Mouse (Mus musculus): ENCODE data around the gene Ccn1. TPM values are rescaled to one million over a fixed set of nuclear protein-coding genes. Genes with fewer than 3 reads are reported as not detected.
A peak's percentile ranks its signal among the peaks of the same experiment; 100 is the strongest.

Ccn1 gene
- 6.1 and 7.5 TPM in 2 replicates for polyA plus RNA-seq (2012; rRNA removed)

DNA sequence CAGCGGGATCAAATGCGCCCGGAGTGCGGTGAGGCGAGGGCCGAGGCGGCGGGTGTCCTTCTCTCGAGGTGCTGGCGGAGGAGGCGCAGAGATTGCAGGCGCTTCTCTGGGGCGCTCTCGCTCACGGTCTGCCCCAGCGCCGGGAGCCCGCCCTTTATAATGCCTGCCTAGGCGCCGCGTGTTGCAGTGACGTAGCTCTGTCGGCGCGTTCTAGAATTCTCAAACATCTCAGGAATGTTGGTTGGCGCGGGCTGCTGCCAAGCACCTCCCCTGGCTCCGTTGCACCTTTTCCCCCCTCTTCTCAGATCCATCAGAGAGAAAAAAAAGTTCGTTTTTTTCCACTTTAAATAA lies at the start of gene Ccn1:
TSS of gene Ccn1 (minus strand) at position 130 of the 351 bp plus-strand sequence.
- H3K27ac ChIP-seq (ENCODE audit: insufficient read depth, low read depth, low read length) = peak within 1 kb of the TSS; percentile 74
- 0 out of 2 replicates have a peak, but pooled peaks cover 4% of the 10 kb centered on the region for H3K4me1 ChIP-seq (ENCODE audit: control insufficient read depth, insufficient read depth, insufficient read length, low read length)
- 0 out of 2 replicates have a peak, but pooled peaks cover 1% of the 10 kb centered on the region for H3K36me3 ChIP-seq (ENCODE audit: control insufficient read depth, insufficient read depth, low read length)
- peaks cover 4% of the 10 kb centered on the region; the same call in 1 of the 2 replicates for H3K27me3 ChIP-seq (ENCODE audit: control insufficient read depth, insufficient read depth, low read length)
- TF ChIP-seq POLR2A (IDR thresholded peaks at IDR 0.05; ENCODE audit: low read depth, low read length) (peak; percentile 88), CTCF (IDR thresholded peaks at IDR 0.05; ENCODE audit: extremely low read depth, insufficient read length, insufficient replicate concordance, low read depth, low read length) (no peak)
- peak within 1 kb of the TSS; percentile 78 for H3K4me3 ChIP-seq (ENCODE audit: low read depth, low read length)
- under 1% methylated on average over 29 of the region's 29 CpGs for WGBS

DNA sequence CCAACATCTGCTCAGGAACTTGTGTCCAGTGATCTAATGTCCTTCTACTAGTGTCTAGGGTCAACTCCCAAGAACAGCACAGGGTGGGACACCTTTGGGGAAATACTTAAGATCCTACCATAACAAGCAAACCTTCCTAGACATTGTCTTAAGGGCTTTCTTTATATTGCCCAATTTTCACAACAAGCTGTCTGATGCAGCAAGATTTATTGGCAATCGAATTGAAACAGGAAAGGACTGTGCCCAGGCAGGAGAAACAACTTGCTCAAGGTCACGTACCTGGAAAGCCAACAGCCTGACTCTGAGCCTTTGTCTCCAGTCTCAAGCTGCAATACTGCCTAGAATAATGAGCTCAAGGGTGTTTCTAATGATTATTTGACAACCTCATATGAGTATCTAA lies 43.6 kb upstream of the Ccn1 start:
- H3K27me3 ChIP-seq (ENCODE audit: control insufficient read depth, insufficient read depth, low read length) = no peaks in the 10 kb centered on the region
- no peaks in the 10 kb centered on the region for H3K36me3 ChIP-seq (ENCODE audit: control insufficient read depth, insufficient read depth, low read length)
- TF ChIP-seq CTCF (IDR thresholded peaks at IDR 0.05; ENCODE audit: extremely low read depth, insufficient read length, insufficient replicate concordance, low read depth, low read length) (no peak), POLR2A (IDR thresholded peaks at IDR 0.05; ENCODE audit: low read depth, low read length) (no peak)
- no peak overlapping the region for H3K27ac ChIP-seq (ENCODE audit: insufficient read depth, low read depth, low read length)
- 55% methylated on average over 2 of the region's 2 CpGs for WGBS
- H3K4me3 ChIP-seq (ENCODE audit: low read depth, low read length) = no peak overlapping the region
- H3K4me1 ChIP-seq (ENCODE audit: control insufficient read depth, insufficient read depth, insufficient read length, low read length) = no peaks in the 10 kb centered on the region

DNA sequence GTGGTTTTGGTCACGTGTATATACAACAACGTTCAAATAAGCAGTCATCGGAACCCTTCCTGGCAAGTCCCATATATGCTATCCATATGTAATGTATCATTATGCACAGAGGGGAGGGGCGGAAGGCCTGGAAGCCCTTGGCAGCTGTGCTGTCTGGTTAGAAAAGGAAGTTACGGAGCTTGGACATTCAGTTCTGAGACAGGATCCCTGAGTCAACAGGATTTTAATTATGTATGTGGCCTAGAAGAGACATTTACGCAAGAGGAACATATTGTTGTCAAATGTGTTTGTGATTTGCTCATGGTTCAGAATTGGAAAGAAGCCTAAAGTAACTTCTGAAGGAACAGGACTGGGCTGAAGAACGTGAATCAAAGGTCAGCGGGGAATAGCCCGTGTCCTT lies 42.3 kb upstream of the Ccn1 start:
- no peak for TF ChIP-seq CTCF (IDR thresholded peaks at IDR 0.05; ENCODE audit: extremely low read depth, insufficient read length, insufficient replicate concordance, low read depth, low read length)
- TF ChIP-seq POLR2A (IDR thresholded peaks at IDR 0.05; ENCODE audit: low read depth, low read length) = no peak
- no peaks in the 10 kb centered on the region for H3K4me1 ChIP-seq (ENCODE audit: control insufficient read depth, insufficient read depth, insufficient read length, low read length)
- WGBS = 81% methylated on average over 9 of the region's 9 CpGs
- no peak overlapping the region for H3K4me3 ChIP-seq (ENCODE audit: low read depth, low read length)
- H3K36me3 ChIP-seq (ENCODE audit: control insufficient read depth, insufficient read depth, low read length) = no peaks in the 10 kb centered on the region
- no peak overlapping the region for H3K27ac ChIP-seq (ENCODE audit: insufficient read depth, low read depth, low read length)
- no peaks in the 10 kb centered on the region for H3K27me3 ChIP-seq (ENCODE audit: control insufficient read depth, insufficient read depth, low read length)

DNA sequence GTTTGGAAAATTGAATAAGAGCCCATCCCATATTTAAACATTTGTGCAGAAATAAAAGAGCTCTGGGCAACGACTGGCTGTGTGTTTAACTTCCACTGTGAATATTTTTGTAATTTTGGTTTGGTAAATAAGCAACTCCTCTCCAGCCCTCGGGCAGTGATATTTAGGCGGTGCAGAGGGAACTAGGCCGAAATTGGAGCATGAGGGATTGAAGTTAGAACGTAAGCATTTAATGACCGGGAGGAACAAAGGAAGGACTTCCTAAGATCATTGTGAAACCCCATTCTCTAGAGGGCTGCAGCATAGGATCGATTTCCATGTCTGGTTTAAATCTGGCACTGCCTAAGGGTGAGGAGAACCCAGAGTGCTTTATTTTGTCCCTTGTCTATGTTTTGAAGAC lies 41.6 kb upstream of the Ccn1 start:
- Histone ChIP-seq H3K4me3 (ENCODE audit: low read depth, low read length) (no peak overlapping the region), H3K27ac (ENCODE audit: insufficient read depth, low read depth, low read length) (no peak overlapping the region), H3K4me1 (ENCODE audit: control insufficient read depth, insufficient read depth, insufficient read length, low read length) (no peaks in the 10 kb centered on the region), H3K27me3 (ENCODE audit: control insufficient read depth, insufficient read depth, low read length) (no peaks in the 10 kb centered on the region), H3K36me3 (ENCODE audit: control insufficient read depth, insufficient read depth, low read length) (no peaks in the 10 kb centered on the region)
- TF ChIP-seq POLR2A (IDR thresholded peaks at IDR 0.05; ENCODE audit: low read depth, low read length) (no peak), CTCF (IDR thresholded peaks at IDR 0.05; ENCODE audit: extremely low read depth, insufficient read length, insufficient replicate concordance, low read depth, low read length) (no peak)
- 71% methylated on average over 7 of the region's 7 CpGs for WGBS

GRCm38 (mm10) chr3:145689271-145689670 lies 39.5 kb upstream of the Ccn1 start:
- Histone ChIP-seq H3K4me1 (ENCODE audit: control insufficient read depth, insufficient read depth, insufficient read length, low read length) (no peaks in the 10 kb centered on the region), H3K36me3 (ENCODE audit: control insufficient read depth, insufficient read depth, low read length) (no peaks in the 10 kb centered on the region), H3K27ac (ENCODE audit: insufficient read depth, low read depth, low read length) (no peak overlapping the region), H3K27me3 (ENCODE audit: control insufficient read depth, insufficient read depth, low read length) (no peaks in the 10 kb centered on the region), H3K4me3 (ENCODE audit: low read depth, low read length) (no peak overlapping the region)
- TF ChIP-seq POLR2A (IDR thresholded peaks at IDR 0.05; ENCODE audit: low read depth, low read length) (no peak), CTCF (IDR thresholded peaks at IDR 0.05; ENCODE audit: extremely low read depth, insufficient read length, insufficient replicate concordance, low read depth, low read length) (no peak)
- 86% methylated on average over 9 of the region's 9 CpGs for WGBS

DNA sequence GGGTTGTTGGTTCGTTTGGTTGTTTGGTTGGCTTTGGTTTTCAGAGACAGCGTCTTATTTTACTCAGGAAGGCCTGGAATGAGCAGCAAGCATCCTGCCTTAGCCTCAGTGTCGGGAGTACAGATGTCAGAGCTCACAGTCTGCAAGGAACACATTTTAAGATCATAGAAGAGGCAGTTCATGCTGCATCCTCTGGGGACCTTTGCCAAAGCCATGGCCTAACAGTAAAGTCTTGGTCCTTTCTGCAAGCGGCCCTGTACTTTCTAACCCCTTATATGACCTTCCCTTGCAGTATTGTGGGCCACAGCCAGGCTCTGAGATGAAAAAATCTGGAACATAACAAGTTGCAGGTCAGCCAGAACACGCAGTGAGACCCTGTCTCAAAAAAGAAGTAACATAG lies 38.1 kb upstream of the Ccn1 start:
- H3K4me3 ChIP-seq (ENCODE audit: low read depth, low read length) = no peak overlapping the region
- TF ChIP-seq CTCF (IDR thresholded peaks at IDR 0.05; ENCODE audit: extremely low read depth, insufficient read length, insufficient replicate concordance, low read depth, low read length) (no peak), POLR2A (IDR thresholded peaks at IDR 0.05; ENCODE audit: low read depth, low read length) (no peak)
- H3K27ac ChIP-seq (ENCODE audit: insufficient read depth, low read depth, low read length) = no peak overlapping the region
- H3K4me1 ChIP-seq (ENCODE audit: control insufficient read depth, insufficient read depth, insufficient read length, low read length) = no peaks in the 10 kb centered on the region
- WGBS = 70% methylated on average over 5 of the region's 5 CpGs
- no peaks in the 10 kb centered on the region for H3K36me3 ChIP-seq (ENCODE audit: control insufficient read depth, insufficient read depth, low read length)
- H3K27me3 ChIP-seq (ENCODE audit: control insufficient read depth, insufficient read depth, low read length) = no peaks in the 10 kb centered on the region

GRCm38 (mm10) chr3:145684604-145685441 lies 35.0 kb upstream of the Ccn1 start:
- H3K27ac ChIP-seq (ENCODE audit: insufficient read depth, low read depth, low read length) = no peak overlapping the region
- H3K4me3 ChIP-seq (ENCODE audit: low read depth, low read length) = no peak overlapping the region
- WGBS = 45% methylated on average over 19 of the region's 19 CpGs
- no peaks in the 10 kb centered on the region for H3K4me1 ChIP-seq (ENCODE audit: control insufficient read depth, insufficient read depth, insufficient read length, low read length)
- H3K27me3 ChIP-seq (ENCODE audit: control insufficient read depth, insufficient read depth, low read length) = no peaks in the 10 kb centered on the region
- no peak for TF ChIP-seq CTCF (IDR thresholded peaks at IDR 0.05; ENCODE audit: extremely low read depth, insufficient read length, insufficient replicate concordance, low read depth, low read length)
- TF ChIP-seq POLR2A (IDR thresholded peaks at IDR 0.05; ENCODE audit: low read depth, low read length) = no peak
- no peaks in the 10 kb centered on the region for H3K36me3 ChIP-seq (ENCODE audit: control insufficient read depth, insufficient read depth, low read length)

Data from small intestine, adult 2 months (tissue).